ENCODE assay signal across 7 mouse cellular contexts in the genomic region with DNA sequence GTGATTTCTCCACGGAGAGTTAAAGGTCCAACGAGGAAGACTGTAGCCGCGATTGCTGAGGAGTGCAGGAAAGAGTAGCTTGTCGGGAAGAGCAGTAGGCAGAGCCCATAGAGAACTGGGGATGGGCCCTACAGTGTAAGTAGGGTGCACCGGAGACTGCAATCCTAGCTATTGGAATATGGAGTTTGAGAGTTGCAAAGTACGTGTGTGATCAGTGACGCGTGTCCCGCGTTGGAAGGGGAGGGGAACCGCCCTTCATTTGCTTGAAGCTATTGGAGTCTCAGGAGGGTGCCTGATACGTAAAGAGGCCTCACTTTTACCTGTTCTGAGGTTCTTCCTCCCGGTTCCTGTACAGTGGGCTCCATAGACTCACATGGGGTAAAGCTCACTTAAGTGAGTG. TPM values are rescaled to one million over a fixed set of nuclear protein-coding genes. Genes with fewer than 3 reads are reported as not detected.
DNase-seq lines count a peak whose midpoint lies in the region; ATAC-seq and TF ChIP-seq lines count a peak whose summit lies in the region.

No protein-coding gene starts in this region.

- H3K36me3 ChIP-seq in neural tube, embryonic 11.5 days (ENCODE audit: control insufficient read depth, insufficient read depth, low read length), result peaks cover 3% of the 10 kb centered on the region; the same call in 1 of the 2 replicates
- H3K36me3 ChIP-seq in forebrain, embryonic 13.5 days (ENCODE audit: poor library complexity, severe bottlenecking), result peaks cover 26% of the 10 kb centered on the region
- H3K36me3 ChIP-seq in limb, embryonic 14.5 days (ENCODE audit: control insufficient read depth, insufficient read depth, low read length), result peaks cover 26% of the 10 kb centered on the region
- peaks cover 9% of the 10 kb centered on the region; the same call in 1 of the 2 replicates for H3K36me3 ChIP-seq in stomach, postnatal 0 days (ENCODE audit: control insufficient read depth, insufficient read depth, low read length)

- no peak overlapping the region for H3K27ac ChIP-seq in neural tube, embryonic 11.5 days (ENCODE audit: low read depth, low read length)
- no peak overlapping the region for H3K27ac ChIP-seq in forebrain, embryonic 13.5 days
- no peak overlapping the region for H3K27ac ChIP-seq in limb, embryonic 14.5 days (replicated peaks; ENCODE audit: low read depth, low read length)
- H3K27ac ChIP-seq in stomach, postnatal 0 days (replicated peaks), result peak overlapping the region; percentile 45; the same call in 1 of the 2 replicates

- H3K4me3 ChIP-seq in neural tube, embryonic 11.5 days (ENCODE audit: low read depth, low read length), result peak overlapping the region; percentile 85
- H3K4me3 ChIP-seq in forebrain, embryonic 13.5 days, result peak overlapping the region; percentile 81
- H3K4me3 ChIP-seq in limb, embryonic 14.5 days (replicated peaks; ENCODE audit: low read length), result peak overlapping the region; percentile 99
- peak overlapping the region; percentile 85 for H3K4me3 ChIP-seq in stomach, postnatal 0 days (ENCODE audit: low read depth, low read length)

- 0 out of 2 replicates have a peak, but pooled peaks cover 2% of the 10 kb centered on the region for H3K27me3 ChIP-seq in neural tube, embryonic 11.5 days (ENCODE audit: control insufficient read depth, insufficient read depth, low read length)
- 0 out of 2 replicates have a peak, but pooled peaks cover 3% of the 10 kb centered on the region for H3K27me3 ChIP-seq in forebrain, embryonic 13.5 days
- no peaks in the 10 kb centered on the region for H3K27me3 ChIP-seq in limb, embryonic 14.5 days (ENCODE audit: control insufficient read depth, insufficient read depth, low read length)
- no peaks in the 10 kb centered on the region for H3K27me3 ChIP-seq in stomach, postnatal 0 days (ENCODE audit: control insufficient read depth, insufficient read depth, low read length)

- peaks cover 5% of the 10 kb centered on the region; the same call in 1 of the 2 replicates for H3K4me1 ChIP-seq in neural tube, embryonic 11.5 days (ENCODE audit: control insufficient read depth, insufficient read depth, low read length)
- peaks cover 26% of the 10 kb centered on the region for H3K4me1 ChIP-seq in forebrain, embryonic 13.5 days
- H3K4me1 ChIP-seq in limb, embryonic 14.5 days (ENCODE audit: control insufficient read depth, insufficient read depth, low read length), result peaks cover 15% of the 10 kb centered on the region
- H3K4me1 ChIP-seq in stomach, postnatal 0 days (replicated peaks; ENCODE audit: control insufficient read depth, insufficient read depth), result peaks cover 5% of the 10 kb centered on the region; the same call in 1 of the 2 replicates

- ATAC-seq in neural tube, embryonic 11.5 days (ENCODE audit: insufficient read depth, low FRiP score, low TSS enrichment), result no peak
- ATAC-seq in forebrain, embryonic 13.5 days, result no peak
- no peak for ATAC-seq in limb, embryonic 14.5 days (ENCODE audit: low FRiP score, low read depth)
- peak; percentile 18; the same call in 1 of the 2 replicates for ATAC-seq in stomach, postnatal 0 days (ENCODE audit: low FRiP score, low TSS enrichment)

- WGBS in neural tube, embryonic 11.5 days, result 24% methylated on average over 14 of the region's 14 CpGs
- WGBS in forebrain, embryonic 13.5 days, result 16% methylated on average over 14 of the region's 14 CpGs
- 15% methylated on average over 14 of the region's 14 CpGs for WGBS in limb, embryonic 14.5 days
- 16% methylated on average over 14 of the region's 14 CpGs for WGBS in stomach, postnatal 0 days

- no peak for TF ChIP-seq POLR2A in limb, embryonic 14.5 days (IDR thresholded peaks at IDR 0.05; ENCODE audit: borderline replicate concordance, extremely low read depth, insufficient read depth, insufficient read length)

- peak overlapping the region; percentile 98 for H3K4me2 ChIP-seq in neural tube, embryonic 11.5 days (ENCODE audit: low read depth)
- peak overlapping the region; percentile 96 for H3K4me2 ChIP-seq in forebrain, embryonic 13.5 days
- H3K4me2 ChIP-seq in limb, embryonic 14.5 days (replicated peaks; ENCODE audit: low read depth, low read length, severe bottlenecking), result peak overlapping the region; percentile 83
- H3K4me2 ChIP-seq in stomach, postnatal 0 days (replicated peaks; ENCODE audit: low read depth), result peak overlapping the region; percentile 99

- TF ChIP-seq EP300 in stomach, postnatal 0 days (optimal IDR thresholded peaks at IDR 0.05), result no peak

- peak overlapping the region; percentile 88 for H3K9ac ChIP-seq in neural tube, embryonic 11.5 days (ENCODE audit: low read length)
- H3K9ac ChIP-seq in forebrain, embryonic 13.5 days, result peak overlapping the region; percentile 90
- peak overlapping the region; percentile 87 for H3K9ac ChIP-seq in limb, embryonic 14.5 days (ENCODE audit: low read depth, low read length, severe bottlenecking)
- H3K9ac ChIP-seq in stomach, postnatal 0 days (ENCODE audit: low read length), result peak overlapping the region; percentile 82

- no peak for DNase-seq in neural tube, embryonic 11.5 days (ENCODE audit: low spot score)
- DNase-seq in neural tube, embryonic 10.5 days (ENCODE audit: extremely low spot score, low spot score), result no peak
- no peak for DNase-seq in limb, embryonic 14.5 days (ENCODE audit: low spot score)
- DNase-seq in stomach, postnatal 0 days (ENCODE audit: low spot score), result peak; percentile 63
- DNase-seq in left cerebral cortex, postnatal 25 days (ENCODE audit: low spot score in 2 of 2), result no peak
- no peak for DNase-seq in spleen, postnatal 4 days (ENCODE audit: low spot score in 2 of 2)

- intact Hi-C loops in left cerebral cortex, postnatal 25 days (cut with DNase I), result no loop called here

- H3K9me3 ChIP-seq in neural tube, embryonic 11.5 days (ENCODE audit: control insufficient read depth, low read length), result no peaks in the 10 kb centered on the region
- no peaks in the 10 kb centered on the region for H3K9me3 ChIP-seq in forebrain, embryonic 13.5 days (replicated peaks)
- H3K9me3 ChIP-seq in limb, embryonic 14.5 days (ENCODE audit: control insufficient read depth, low read length), result no peaks in the 10 kb centered on the region
- H3K9me3 ChIP-seq in stomach, postnatal 0 days (ENCODE audit: control insufficient read depth, low read length), result no peaks in the 10 kb centered on the region

- no peak for TF ChIP-seq CTCF in stomach, postnatal 0 days (IDR thresholded peaks at IDR 0.05; ENCODE audit: low read depth)

RNA-seq across cellular contexts. Expression of gene Akr7a5, which starts 1.2 kb away (rescaled TPM):
- 73.1 and 73.8 TPM in 2 replicates for polyA plus RNA-seq in neural tube, embryonic 11.5 days (2014; fragmentation: Nextera tagmentation; extraction: Ambion mirVana)
- polyA plus RNA-seq in forebrain, embryonic 13.5 days (2015; fragmentation: Nextera tagmentation; extraction: Ambion mirVana), result 66.2 and 71.6 TPM in 2 replicates
- polyA plus RNA-seq in limb, embryonic 14.5 days (2012; rRNA removed), result 28.5 and 38.8 TPM in 2 replicates
- polyA plus RNA-seq in limb, embryonic 14.5 days (2014; fragmentation: Nextera tagmentation; extraction: Ambion mirVana), result 84.8 and 98.0 TPM in 2 replicates
- polyA plus RNA-seq in stomach, postnatal 0 days (2015; fragmentation: Nextera tagmentation; extraction: Ambion mirVana), result 73.2 and 73.8 TPM in 2 replicates
- total RNA-seq in left cerebral cortex, postnatal 25 days (2021), result 10 to 100 TPM; 24.4 to 30.1 TPM

RNA-seq across cellular contexts. Expression of gene Pqlc2, which starts 1.2 kb away (rescaled TPM):
- 12.8 and 13.2 TPM in 2 replicates for polyA plus RNA-seq in neural tube, embryonic 11.5 days (2014; fragmentation: Nextera tagmentation; extraction: Ambion mirVana)
- 10.1 and 12.6 TPM in 2 replicates for polyA plus RNA-seq in forebrain, embryonic 13.5 days (2015; fragmentation: Nextera tagmentation; extraction: Ambion mirVana)
- 20.7 and 30.7 TPM in 2 replicates for polyA plus RNA-seq in limb, embryonic 14.5 days (2012; rRNA removed)
- 12.9 and 15.4 TPM in 2 replicates for polyA plus RNA-seq in limb, embryonic 14.5 days (2014; fragmentation: Nextera tagmentation; extraction: Ambion mirVana)
- polyA plus RNA-seq in stomach, postnatal 0 days (2015; fragmentation: Nextera tagmentation; extraction: Ambion mirVana), result 20.9 and 22.2 TPM in 2 replicates
- total RNA-seq in left cerebral cortex, postnatal 25 days (2021), result 10 to 100 TPM; 12.6 to 13.0 TPM

RNA-seq across cellular contexts. Expression of gene Mrto4, which starts 40.7 kb away (rescaled TPM):
- 125 and 128 TPM in 2 replicates for polyA plus RNA-seq in neural tube, embryonic 11.5 days (2014; fragmentation: Nextera tagmentation; extraction: Ambion mirVana)
- 119 and 134 TPM in 2 replicates for polyA plus RNA-seq in forebrain, embryonic 13.5 days (2015; fragmentation: Nextera tagmentation; extraction: Ambion mirVana)
- polyA plus RNA-seq in limb, embryonic 14.5 days (2012; rRNA removed), result 59.0 and 66.7 TPM in 2 replicates
- 92.1 and 106 TPM in 2 replicates for polyA plus RNA-seq in limb, embryonic 14.5 days (2014; fragmentation: Nextera tagmentation; extraction: Ambion mirVana)
- polyA plus RNA-seq in stomach, postnatal 0 days (2015; fragmentation: Nextera tagmentation; extraction: Ambion mirVana), result 41.0 and 43.7 TPM in 2 replicates
- 10 to 100 TPM; 43.3 to 45.7 TPM for total RNA-seq in left cerebral cortex, postnatal 25 days (2021)

RNA-seq across cellular contexts. Expression of gene Emc1, which starts 40.7 kb away (rescaled TPM):
- polyA plus RNA-seq in neural tube, embryonic 11.5 days (2014; fragmentation: Nextera tagmentation; extraction: Ambion mirVana), result 24.3 and 26.0 TPM in 2 replicates
- 29.3 and 31.5 TPM in 2 replicates for polyA plus RNA-seq in forebrain, embryonic 13.5 days (2015; fragmentation: Nextera tagmentation; extraction: Ambion mirVana)
- polyA plus RNA-seq in limb, embryonic 14.5 days (2012; rRNA removed), result 33.7 and 40.5 TPM in 2 replicates
- 12.6 and 13.4 TPM in 2 replicates for polyA plus RNA-seq in limb, embryonic 14.5 days (2014; fragmentation: Nextera tagmentation; extraction: Ambion mirVana)
- 10.7 and 11.9 TPM in 2 replicates for polyA plus RNA-seq in stomach, postnatal 0 days (2015; fragmentation: Nextera tagmentation; extraction: Ambion mirVana)
- total RNA-seq in left cerebral cortex, postnatal 25 days (2021), result 10 to 100 TPM; 80.2 to 86.8 TPM

RNA-seq across cellular contexts. Expression of gene Ubr4, which starts 40.7 kb away (rescaled TPM):
- polyA plus RNA-seq in neural tube, embryonic 11.5 days (2014; fragmentation: Nextera tagmentation; extraction: Ambion mirVana), result 84.7 and 92.1 TPM in 2 replicates
- 69.9 and 71.2 TPM in 2 replicates for polyA plus RNA-seq in forebrain, embryonic 13.5 days (2015; fragmentation: Nextera tagmentation; extraction: Ambion mirVana)
- 159 and 188 TPM in 2 replicates for polyA plus RNA-seq in limb, embryonic 14.5 days (2012; rRNA removed)
- polyA plus RNA-seq in limb, embryonic 14.5 days (2014; fragmentation: Nextera tagmentation; extraction: Ambion mirVana), result 86.6 and 89.3 TPM in 2 replicates
- 32.8 and 33.1 TPM in 2 replicates for polyA plus RNA-seq in stomach, postnatal 0 days (2015; fragmentation: Nextera tagmentation; extraction: Ambion mirVana)
- total RNA-seq in left cerebral cortex, postnatal 25 days (2021), result 100 to 1,000 TPM; 172 to 174 TPM
